Mouse (Mus musculus) liver, postnatal 0 days (tissue): ENCODE data around the gene Eno2.

ENCODE experiments used
- CTCF ChIP-seq: sonication (generic); IDR thresholded peaks from 2 replicates; pipeline ENCODE4 v1.5.1; 2016; ENCODE audit warnings: antibody characterized with exemption, low read depth
- EP300 ChIP-seq: IDR thresholded peaks from 2 replicates; pipeline ENCODE4 v1.6.1; 2016; ENCODE audit warnings: antibody characterized with exemption, low read depth, mild to moderate bottlenecking

- TF ChIP-seq CTCF (no peak), EP300 (no peak)
Observed at GRCm38 (mm10) chr6:124729850-124730705, 39.4 kb downstream of the Eno2 start.
